Mouse (Mus musculus) liver, embryonic 14.5 days (tissue): ENCODE data around the gene I830077J02Rik.

Source experiments
- CTCF ChIP-seq: IDR thresholded peaks from 2 replicates; pipeline ENCODE4 v1.5.1; 2016; ENCODE audit warnings: antibody characterized with exemption, low read depth, control low read depth
- EP300 ChIP-seq: IDR thresholded peaks from 2 replicates; pipeline ENCODE4 v1.6.1; 2016; ENCODE audit warnings: antibody characterized with exemption, low read depth

- no peak for TF ChIP-seq CTCF
- no peak for TF ChIP-seq EP300
Observed at GRCm38 (mm10) chr3:105882105-105882504, 50.4 kb downstream of the I830077J02Rik start.
